Mouse (Mus musculus): Measurements from ENCODE around the gene Agpat3. TPM values are rescaled to one million over a fixed set of nuclear protein-coding genes. Genes with fewer than 3 reads are reported as not detected.
A peak's percentile ranks its signal among the peaks of the same experiment; 100 is the strongest.

Agpat3 gene
- total RNA-seq, 4 experiments from 2014 or later, result 228 to 370 (median 267) TPM

DNA sequence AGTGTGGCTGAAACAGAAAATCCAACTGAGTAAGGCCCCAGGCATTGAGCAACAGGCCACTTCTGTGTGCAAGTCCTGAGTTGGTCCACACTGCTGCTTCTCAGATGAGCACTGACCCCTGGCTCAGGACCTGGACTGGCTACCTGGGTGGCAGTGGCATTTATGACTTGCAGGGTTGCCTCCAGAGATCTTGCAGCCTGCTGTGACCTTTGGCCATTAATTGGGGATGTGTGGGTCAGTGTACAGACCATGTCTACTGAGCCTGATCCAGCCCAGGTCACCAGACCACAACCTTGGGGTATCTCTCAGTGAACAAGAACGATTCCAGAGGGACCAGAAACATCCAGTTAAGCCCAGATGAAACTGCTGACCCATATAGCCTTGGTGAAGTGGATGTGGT, 58.7 kb downstream of the Agpat3 start:
- DNase-seq, result no peak

GRCm38 (mm10) chr10:78292381-78292780, 59.9 kb downstream of the Agpat3 start:
- no peak for DNase-seq

- DNase-seq, result peak; percentile 55
Measured at GRCm38 (mm10) chr10:78290730-78291535, 61.4 kb downstream of the Agpat3 start.

DNA sequence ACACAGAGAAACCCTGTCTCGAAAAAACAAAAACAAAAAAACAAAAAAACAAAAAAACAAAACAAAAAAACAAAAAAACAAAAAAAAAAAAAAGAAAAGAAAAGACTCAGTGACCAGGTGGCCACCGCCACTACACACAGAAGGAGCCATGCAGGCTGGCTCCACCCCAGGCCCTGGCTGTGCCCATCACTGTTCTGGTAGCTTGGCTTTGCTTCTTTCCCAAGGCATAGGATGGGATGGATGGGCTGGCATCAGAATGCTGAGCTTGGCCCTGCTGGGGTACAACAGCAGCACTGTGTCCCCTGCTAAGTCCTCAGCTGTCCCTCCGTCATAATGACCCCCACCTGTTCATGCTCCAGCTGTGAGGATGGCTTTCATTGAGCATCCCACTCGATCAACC, 63.4 kb downstream of the Agpat3 start:
- DNase-seq, result no peak

GRCm38 (mm10) chr10:78288135-78288534, 64.2 kb downstream of the Agpat3 start:
- no peak for DNase-seq

GRCm38 (mm10) chr10:78287465-78288132, 64.7 kb downstream of the Agpat3 start:
- no peak for DNase-seq

DNA sequence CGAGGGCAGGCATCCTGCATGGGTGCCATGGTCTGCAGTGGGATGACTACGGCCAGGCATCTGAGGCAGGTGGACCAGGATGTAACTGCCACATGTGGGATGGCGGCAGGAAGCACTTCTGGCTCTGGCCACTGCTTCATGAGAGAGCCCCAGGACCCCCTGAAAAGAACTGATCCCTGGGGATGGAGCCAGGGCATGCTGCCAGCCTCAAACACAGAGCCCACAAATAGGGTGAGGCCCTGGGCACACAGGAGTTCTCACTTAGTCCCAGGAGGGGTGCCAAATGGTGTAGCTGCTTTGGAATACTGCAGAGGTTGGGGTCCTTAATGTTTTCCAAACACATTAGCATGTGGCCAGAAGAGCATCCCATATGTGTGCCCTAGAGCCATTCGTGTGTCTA, 66.3 kb downstream of the Agpat3 start:
- DNase-seq, result no peak

- no peak for DNase-seq
Measured at GRCm38 (mm10) chr10:78285409-78285808, 66.9 kb downstream of the Agpat3 start.

DNA sequence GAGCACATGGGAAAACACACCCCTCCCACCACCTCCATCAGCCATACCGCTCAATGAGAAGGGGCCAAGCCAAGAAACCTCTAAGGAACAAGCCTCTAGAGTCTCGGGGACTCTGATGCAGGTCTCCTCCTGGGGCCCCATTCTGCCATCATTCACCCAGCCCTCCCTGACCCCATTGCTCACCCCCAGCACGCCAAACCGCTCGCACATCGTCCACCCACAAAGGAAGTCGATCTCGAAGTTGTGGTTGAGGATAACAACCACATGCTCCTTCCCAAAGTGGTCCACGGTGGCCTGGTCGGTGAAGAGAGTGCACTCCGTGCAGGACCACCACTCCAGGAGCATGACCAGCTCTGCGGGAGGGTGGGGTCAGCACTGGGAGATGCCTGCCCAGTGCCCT, 67.5 kb downstream of the Agpat3 start:
- no peak for DNase-seq

GRCm38 (mm10) chr10:78282411-78282810, 69.9 kb downstream of the Agpat3 start:
- no peak for DNase-seq

DNA sequence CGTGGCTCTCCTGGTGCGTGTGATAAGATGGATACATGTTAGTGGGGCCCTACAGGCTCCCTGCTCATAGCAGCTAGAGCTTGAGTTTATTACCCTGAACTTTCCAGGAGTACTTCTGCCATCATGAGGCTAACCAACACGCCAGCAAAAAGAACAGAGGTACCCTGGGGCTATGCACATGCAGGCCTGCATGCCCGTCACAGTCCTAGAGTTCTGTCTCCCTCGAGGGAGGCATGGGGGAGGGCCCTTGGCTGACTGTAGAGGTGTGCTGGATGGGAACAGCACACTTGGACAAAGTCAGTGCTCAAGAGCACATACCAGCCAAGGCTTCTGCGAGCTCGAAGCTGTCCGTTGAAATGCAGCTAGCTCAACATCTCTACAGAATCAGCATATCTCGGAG, 71.8 kb downstream of the Agpat3 start:
- DNase-seq, result no peak

DNA sequence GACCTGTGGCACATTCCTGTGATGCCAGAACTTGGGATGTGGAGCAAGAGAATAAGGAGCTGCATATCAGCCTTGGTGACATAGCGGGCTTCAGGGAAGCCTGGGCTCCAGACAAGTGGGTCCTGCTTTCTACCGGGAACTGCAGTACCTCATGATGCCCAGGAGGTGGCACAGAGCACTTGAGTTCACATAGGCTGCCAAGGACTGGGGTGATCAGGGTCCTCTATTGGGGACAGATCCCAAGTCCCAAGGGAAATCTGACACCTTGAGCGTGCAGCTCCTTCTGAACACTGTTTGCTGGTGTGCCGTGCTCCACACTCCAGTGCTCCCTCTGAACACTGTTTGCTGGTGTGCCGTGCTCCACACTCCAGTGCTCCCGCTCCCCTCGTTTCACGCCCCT, 73.1 kb downstream of the Agpat3 start:
- DNase-seq, result no peak

DNA sequence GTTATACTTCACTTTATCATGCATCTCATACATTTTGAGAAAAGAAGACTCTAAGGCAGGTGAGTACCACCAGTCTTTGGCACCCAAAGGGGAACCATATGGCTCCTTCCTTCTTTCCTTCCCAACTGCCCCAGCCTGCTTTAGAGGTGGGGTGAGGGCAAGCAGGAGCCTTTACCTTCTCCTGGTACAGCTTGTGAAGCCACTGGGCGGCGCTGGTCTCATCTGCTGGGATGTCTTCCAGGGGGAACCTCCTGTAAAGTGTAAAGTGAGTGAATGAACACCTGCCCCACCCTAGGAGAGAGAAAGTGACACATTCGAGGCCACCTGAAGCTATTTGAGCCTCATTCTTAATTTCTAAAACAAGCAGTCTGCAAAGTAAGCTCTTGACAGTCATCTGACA, 74.5 kb downstream of the Agpat3 start:
- no peak for DNase-seq

- DNase-seq, result no peak
Measured at GRCm38 (mm10) chr10:78276242-78276641, 76.0 kb downstream of the Agpat3 start.

GRCm38 (mm10) chr10:78272932-78273331, 79.4 kb downstream of the Agpat3 start:
- DNase-seq, result no peak

DNA sequence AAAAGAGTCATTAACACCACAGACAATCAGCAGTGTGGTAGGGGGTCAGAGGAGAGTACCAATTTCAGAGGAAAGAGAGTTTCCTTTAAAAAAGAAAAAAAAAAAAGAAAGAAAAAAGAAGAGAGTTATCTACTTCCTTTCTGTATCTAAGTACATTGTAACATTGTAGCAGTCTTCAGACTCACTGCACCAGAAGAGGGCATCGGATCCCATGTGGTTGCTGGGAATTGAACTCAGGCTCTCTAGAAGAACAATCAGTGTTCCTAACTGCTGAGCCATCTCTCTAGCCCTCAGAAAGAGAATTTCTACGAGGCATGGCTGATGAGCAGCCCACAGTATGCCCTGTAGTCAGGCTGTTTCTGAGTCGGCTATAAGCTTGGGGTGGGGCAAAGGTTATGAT, 86.4 kb downstream of the Agpat3 start:
- no peak for DNase-seq

DNA sequence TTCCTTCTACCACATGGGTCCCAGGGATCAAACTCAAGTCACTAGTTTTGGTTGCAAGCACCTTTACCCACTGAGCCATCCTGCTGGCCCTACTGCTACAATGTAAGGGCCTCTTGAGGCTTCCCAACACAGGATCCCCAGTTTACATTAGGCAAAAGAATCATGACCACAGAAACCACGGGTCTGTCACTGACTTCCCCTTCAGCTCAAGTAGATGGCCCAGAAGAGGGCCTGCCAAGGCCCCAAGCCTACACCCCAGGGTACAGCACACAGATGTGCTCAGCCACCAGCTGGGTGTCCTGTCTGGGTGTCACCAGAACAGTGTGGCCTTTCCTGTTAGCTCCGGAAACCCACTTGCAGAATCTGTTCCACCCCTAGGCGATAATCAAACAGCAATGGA, 87.6 kb downstream of the Agpat3 start:
- no peak for DNase-seq

GRCm38 (mm10) chr10:78260916-78261650, 91.2 kb downstream of the Agpat3 start:
- DNase-seq, result no peak

DNA sequence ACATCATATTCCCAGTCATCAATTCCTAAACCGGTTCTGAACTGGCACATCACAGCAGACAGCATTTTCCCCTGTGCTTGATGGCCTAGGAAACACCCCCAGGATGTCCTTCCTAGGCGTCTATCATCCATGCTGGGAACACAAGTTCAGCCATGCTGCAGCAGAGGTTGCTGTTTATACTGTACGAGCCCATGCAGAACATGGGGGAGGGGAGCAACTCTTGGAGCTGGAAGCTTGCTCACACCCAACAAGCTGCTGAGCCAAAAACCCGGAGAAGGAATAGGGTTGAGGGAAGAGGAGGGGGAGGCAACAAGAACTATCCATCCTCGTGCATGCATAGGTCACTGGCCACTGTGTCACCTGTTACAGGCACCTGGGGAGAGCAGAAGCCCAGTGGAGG, 92.0 kb downstream of the Agpat3 start:
- DNase-seq, result no peak

DNA sequence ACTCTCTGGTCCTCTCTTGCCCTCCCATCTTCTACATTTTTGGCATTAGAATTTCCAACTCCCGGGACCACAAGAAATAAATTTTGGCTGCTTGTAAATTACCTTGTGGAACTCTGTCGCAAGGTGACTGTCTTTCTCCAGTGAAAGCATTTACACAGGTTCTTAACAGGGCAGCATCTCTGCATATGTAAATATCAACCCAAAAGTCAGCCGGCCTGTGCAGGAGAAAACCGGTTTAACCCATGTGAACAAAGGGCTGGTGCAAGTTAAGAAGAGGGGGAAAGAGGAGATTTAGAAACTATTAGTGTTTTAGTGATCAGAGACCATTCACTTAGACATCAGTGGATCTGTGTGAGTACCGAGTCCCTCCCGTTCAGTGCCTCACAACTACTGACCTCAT, 92.6 kb downstream of the Agpat3 start:
- DNase-seq, result no peak

- no peak for DNase-seq
Measured at GRCm38 (mm10) chr10:78259230-78259629, 93.1 kb downstream of the Agpat3 start.

GRCm38 (mm10) chr10:78258142-78258675, 94.1 kb downstream of the Agpat3 start:
- DNase-seq, result no peak

- DNase-seq, result peak; percentile 83
Measured at GRCm38 (mm10) chr10:78255646-78256059, 96.6 kb downstream of the Agpat3 start.

All from adrenal gland, adult 8-10 months (tissue).